Mouse (Mus musculus) lung, embryonic 14.5 days (tissue): ENCODE measurements around the gene Rfng. TPM values are rescaled to one million over a fixed set of nuclear protein-coding genes. Genes with fewer than 3 reads are reported as not detected.

Experiments
- ATAC-seq: fragments of 200-750 bp; cut with Nextera tagmentation; 2 replicates; pipeline ENCODE4 v1.8.0; 2017; ENCODE audit warnings: mild to moderate bottlenecking, moderate TSS enrichment, moderate library complexity; ENCODE audit not compliant: insufficient read depth
- DNase-seq: peaks from one replicate; pipeline ENCODE4 v3.0.0-alpha.2; 2015
- H3K27ac ChIP-seq: fragments of 300-500 bp; sonication (generic); 2 replicates; pipeline ENCODE4 v1.5.1; 2014; ENCODE audit warnings: low read depth, mild to moderate bottlenecking, moderate library complexity
- H3K27me3 ChIP-seq: fragments of 300-500 bp; sonication (generic); 2 replicates; pipeline ENCODE4 v1.6.1; 2014; ENCODE audit warnings: low read length, control low read depth; ENCODE audit not compliant: insufficient read depth
- H3K36me3 ChIP-seq: fragments of 300-500 bp; sonication (generic); 2 replicates; pipeline ENCODE4 v1.6.1; 2014; ENCODE audit warnings: control low read depth; ENCODE audit not compliant: insufficient read depth
- H3K4me1 ChIP-seq: fragments of 300-500 bp; sonication (generic); 2 replicates; pipeline ENCODE4 v1.6.1; 2014; ENCODE audit warnings: antibody characterized with exemption, control low read depth; ENCODE audit not compliant: insufficient read depth
- H3K4me2 ChIP-seq: fragments of 300-500 bp; sonication (generic); 2 replicates; pipeline ENCODE4 v1.6.1; 2014; ENCODE audit warnings: mild to moderate bottlenecking
- H3K4me3 ChIP-seq: fragments of 300-500 bp; sonication (generic); 2 replicates; pipeline ENCODE4 v1.5.1; 2014; ENCODE audit warnings: low read depth, low read length
- H3K9ac ChIP-seq: fragments of 300-500 bp; sonication (generic); 2 replicates; pipeline ENCODE4 v1.6.1; 2014
- H3K9me3 ChIP-seq: fragments of 300-500 bp; sonication (generic); 2 replicates; pipeline ENCODE4 v1.6.1; 2016; ENCODE audit warnings: low read depth, low read length, control low read depth
- CTCF ChIP-seq: IDR thresholded peaks from 2 replicates; pipeline ENCODE4 v1.5.1; 2016; ENCODE audit warnings: antibody characterized with exemption, low read depth
- WGBS: fragments of 180-500 bp; shearing (Covaris S2); extraction: QIAGEN DNeasy Blood & Tissue Kit; methylation state at CpG from one replicate; pipeline ENCODE4 v1.1.7; 2014; 5-methylcytosine and 5-hydroxymethylcytosine counted together
- polyA plus RNA-seq: library from polyadenylated mRNA; unstranded; fragments of >200 nt; fragmentation: Nextera tagmentation; extraction: Ambion mirVana; gene quantifications from 2 replicates; pipeline ENCODE4 v1.2.1, GENCODE M21; 2014

Rfng gene
- polyA plus RNA-seq, 1 experiment from 2014 or later, result 34.0 TPM

GRCm38 (mm10) chr11:120826016-120826953 is 42.3 kb upstream of the Rfng start:
- Histone ChIP-seq H3K27ac (peak overlapping the region; percentile 97; the same call in 1 of the 2 replicates), H3K27me3 (no peaks in the 10 kb centered on the region), H3K9me3 (no peaks in the 10 kb centered on the region), H3K4me2 (no peak overlapping the region), H3K9ac (no peak overlapping the region), H3K4me1 (peaks cover 19% of the 10 kb centered on the region), H3K36me3 (peaks cover 14% of the 10 kb centered on the region), H3K4me3 (no peak overlapping the region)
- 78% methylated on average over 8 of the region's 8 CpGs for WGBS
- ATAC-seq (no peak), DNase-seq (no peak)
- no peak for TF ChIP-seq CTCF

DNA sequence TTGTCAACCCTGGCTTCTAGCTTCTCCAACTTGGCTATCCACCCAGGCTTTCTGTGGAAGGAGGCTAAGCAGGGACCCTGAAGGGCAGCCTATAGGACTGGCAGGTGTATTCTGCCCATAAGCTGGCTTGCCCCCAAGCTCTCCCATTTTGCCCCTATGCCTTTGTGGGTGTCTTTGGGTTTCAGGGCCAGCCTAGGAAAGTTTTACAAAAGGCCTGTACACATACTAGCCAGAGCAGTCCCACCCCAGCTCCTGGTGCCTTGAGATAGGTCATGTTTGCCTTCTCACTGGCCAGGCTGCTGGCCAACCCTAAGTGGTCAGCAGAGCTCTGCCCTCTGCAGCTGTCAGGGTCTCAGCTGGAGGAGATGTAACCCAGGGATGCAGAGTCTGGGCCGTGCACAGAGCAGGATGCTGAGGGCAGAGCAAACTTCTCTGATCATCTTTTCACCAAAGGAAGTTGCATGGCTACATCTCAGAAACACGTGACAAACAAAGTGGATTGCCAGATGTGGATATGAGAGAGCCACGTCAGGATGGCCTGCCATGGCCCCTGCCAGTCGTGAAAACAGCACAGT is 41.4 kb upstream of the Rfng start:
- WGBS, result 35% methylated on average over 4 of the region's 4 CpGs
- peak overlapping the region; percentile 97 for H3K4me2 ChIP-seq
- no peak for TF ChIP-seq CTCF
- H3K9ac ChIP-seq, result peak overlapping the region; percentile 90
- no peak for ATAC-seq
- peaks cover 23% of the 10 kb centered on the region for H3K36me3 ChIP-seq
- peak overlapping the region; percentile 97 for H3K27ac ChIP-seq
- no peaks in the 10 kb centered on the region for H3K27me3 ChIP-seq
- peak overlapping the region; percentile 89 for H3K4me3 ChIP-seq
- H3K4me1 ChIP-seq, result peaks cover 19% of the 10 kb centered on the region
- H3K9me3 ChIP-seq, result no peaks in the 10 kb centered on the region
- DNase-seq, result no peak

GRCm38 (mm10) chr11:120824787-120825288 is 40.8 kb upstream of the Rfng start:
- Histone ChIP-seq H3K4me2 (peak overlapping the region; percentile 97), H3K4me3 (peak overlapping the region; percentile 89), H3K27ac (peak overlapping the region; percentile 97), H3K4me1 (peaks cover 19% of the 10 kb centered on the region), H3K27me3 (no peaks in the 10 kb centered on the region), H3K36me3 (peaks cover 29% of the 10 kb centered on the region), H3K9me3 (no peaks in the 10 kb centered on the region), H3K9ac (peak overlapping the region; percentile 90)
- peak; percentile 13 for ATAC-seq
- WGBS, result 1% methylated on average over 21 of the region's 21 CpGs
- TF ChIP-seq CTCF, result no peak
- no peak for DNase-seq

DNA sequence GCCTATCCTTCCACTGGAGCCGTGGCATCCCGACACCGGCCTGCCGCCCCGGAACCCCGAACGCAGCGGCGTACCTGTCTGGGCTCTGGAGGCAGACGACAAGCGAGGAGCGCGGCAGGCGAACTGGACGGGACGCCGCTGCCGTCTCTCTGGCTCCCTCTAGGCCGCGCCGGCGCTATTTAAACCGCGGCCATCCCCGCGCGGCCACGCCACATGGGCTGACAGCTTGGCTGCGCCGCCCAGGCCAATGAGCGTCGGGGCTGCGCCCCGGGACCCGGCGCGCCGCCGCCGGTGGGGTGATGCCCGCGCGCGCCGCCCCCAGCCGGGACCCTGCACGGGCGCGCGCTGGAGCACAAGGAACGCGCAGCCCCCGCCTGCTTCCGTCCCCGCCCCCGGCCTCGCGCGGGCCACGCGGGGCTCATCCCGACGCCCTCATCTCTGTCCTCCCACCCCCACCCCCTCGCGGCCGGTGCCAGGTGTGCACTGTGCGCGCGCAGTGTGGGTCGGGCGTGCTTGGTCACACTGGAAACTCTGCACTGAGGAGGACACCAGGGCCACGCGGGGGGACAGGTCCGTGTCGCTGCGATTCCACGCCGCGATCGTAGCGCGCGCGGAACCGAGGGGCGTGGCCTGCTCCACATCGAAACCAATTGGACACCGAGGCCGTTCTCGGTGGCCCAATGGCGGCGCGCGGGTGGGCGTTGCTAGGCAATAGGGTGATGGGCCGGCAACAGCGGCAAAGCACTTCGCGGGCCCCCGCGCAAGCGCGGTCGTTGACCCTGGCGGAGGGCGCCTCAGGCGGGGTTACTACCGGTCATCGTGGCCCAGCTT is 40.2 kb upstream of the Rfng start, which contains the start of gene Fasn:
Fasn (minus strand) TSS at position 592 of the 831 bp plus-strand sequence.
- DNase-seq, result peak; percentile 99
- H3K9me3 ChIP-seq, result no peaks in the 10 kb centered on the region
- WGBS, result 0% methylated on average over 102 of the region's 109 CpGs
- ATAC-seq, result peak; percentile 92
- H3K36me3 ChIP-seq, result peaks cover 35% of the 10 kb centered on the region
- H3K4me3 ChIP-seq, result peak within 1 kb of the TSS; percentile 89
- H3K9ac ChIP-seq, result peak within 1 kb of the TSS; percentile 90
- H3K4me1 ChIP-seq, result peaks cover 19% of the 10 kb centered on the region
- peak within 1 kb of the TSS; percentile 97 for H3K4me2 ChIP-seq
- H3K27ac ChIP-seq, result peak within 1 kb of the TSS; percentile 97
- no peaks in the 10 kb centered on the region for H3K27me3 ChIP-seq
- TF ChIP-seq CTCF, result peak; percentile 57

- no peak for TF ChIP-seq CTCF
- peak overlapping the region; percentile 90 for H3K9ac ChIP-seq
- peak; percentile 80 for DNase-seq
- WGBS, result under 1% methylated on average over 40 of the region's 40 CpGs
- peak; percentile 42 for ATAC-seq
- peak overlapping the region; percentile 97 for H3K4me2 ChIP-seq
- H3K9me3 ChIP-seq, result no peaks in the 10 kb centered on the region
- H3K27me3 ChIP-seq, result no peaks in the 10 kb centered on the region
- peaks cover 42% of the 10 kb centered on the region for H3K36me3 ChIP-seq
- peaks cover 19% of the 10 kb centered on the region for H3K4me1 ChIP-seq
- H3K4me3 ChIP-seq, result peak overlapping the region; percentile 89
- peak overlapping the region; percentile 97 for H3K27ac ChIP-seq
Measured at GRCm38 (mm10) chr11:120823551-120823947, 39.5 kb upstream of the Rfng start.

DNA sequence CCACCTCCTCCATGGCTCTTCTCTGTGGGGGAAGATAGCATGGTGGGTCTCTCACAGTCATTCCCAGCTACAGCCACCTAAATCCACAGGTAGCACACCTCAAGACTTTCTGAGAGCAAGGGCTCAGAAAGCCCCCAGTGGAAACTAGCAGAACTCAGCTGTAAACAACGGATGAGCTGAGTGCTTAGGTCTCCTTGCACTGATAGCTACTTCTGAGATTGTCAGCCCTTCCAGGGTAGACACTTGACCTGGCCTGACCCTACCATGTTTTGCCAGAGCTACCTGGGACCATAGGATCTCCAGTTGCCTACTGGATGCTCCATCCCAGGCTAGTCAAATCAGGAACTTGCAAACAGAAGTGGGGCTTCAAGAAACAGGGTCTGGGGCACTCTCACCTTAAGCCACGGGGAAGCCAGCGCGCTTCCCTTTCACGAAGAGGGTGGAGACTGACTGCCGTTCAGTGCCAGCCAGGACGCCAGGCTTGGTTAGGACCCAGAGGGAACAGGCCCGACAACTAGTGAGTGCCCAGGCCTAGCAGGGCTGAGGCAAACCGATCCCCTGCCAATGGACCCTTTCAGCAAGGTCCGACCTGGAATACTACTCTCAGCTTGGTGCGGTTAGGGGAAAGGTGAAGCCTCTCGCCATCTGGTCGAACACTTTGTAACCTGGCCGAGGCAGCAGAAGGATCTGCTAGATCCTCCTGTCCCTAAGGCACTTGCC is 39.0 kb upstream of the Rfng start:
- peak; percentile 33 for DNase-seq

More for the DNA sequence above, 39.0 kb upstream of the Rfng start:
- Histone ChIP-seq H3K27ac (peak overlapping the region; percentile 97), H3K4me2 (peak overlapping the region; percentile 97), H3K9ac (peak overlapping the region; percentile 90), H3K27me3 (no peaks in the 10 kb centered on the region), H3K36me3 (peaks cover 47% of the 10 kb centered on the region), H3K4me3 (peak overlapping the region; percentile 89), H3K4me1 (peaks cover 19% of the 10 kb centered on the region), H3K9me3 (no peaks in the 10 kb centered on the region)
- no peak for TF ChIP-seq CTCF
- no peak for ATAC-seq
- WGBS, result 1% methylated on average over 14 of the region's 14 CpGs
